Mouse (Mus musculus) liver, embryonic 13.5 days (tissue): ENCODE results near the gene Cd164l2. TPM values are rescaled to one million over a fixed set of nuclear protein-coding genes. Genes with fewer than 3 reads are reported as not detected.

Experiments used
- ATAC-seq: fragments of 200-750 bp; cut with Nextera tagmentation; 2 replicates; pipeline ENCODE4 v1.8.0; 2017; ENCODE audit warnings: low read depth, mild to moderate bottlenecking, moderate number of reproducible peaks, moderate library complexity
- DNase-seq: peaks from one replicate; pipeline ENCODE4 v3.0.0; 2022
- H3K27ac ChIP-seq: fragments of 300-500 bp; sonication (generic); 2 replicates; pipeline ENCODE4 v1.5.1; 2015; ENCODE audit warnings: moderate library complexity, mild to moderate bottlenecking, inconsistent platforms
- H3K27me3 ChIP-seq: fragments of 300-500 bp; sonication (generic); 2 replicates; pipeline ENCODE4 v1.6.1; 2015; ENCODE audit warnings: mild to moderate bottlenecking, inconsistent platforms
- H3K36me3 ChIP-seq: fragments of 300-500 bp; sonication (generic); 2 replicates; pipeline ENCODE4 v1.6.1; 2015; ENCODE audit warnings: mild to moderate bottlenecking, inconsistent platforms
- H3K4me1 ChIP-seq: fragments of 300-500 bp; sonication (generic); replicated peaks from 2 replicates; pipeline ENCODE4 v1.6.1; 2015; ENCODE audit warnings: inconsistent platforms
- H3K4me2 ChIP-seq: fragments of 300-500 bp; sonication (generic); 2 replicates; pipeline ENCODE4 v1.6.1; 2015; ENCODE audit warnings: inconsistent platforms, mild to moderate bottlenecking, moderate library complexity
- H3K4me3 ChIP-seq: fragments of 300-500 bp; sonication (generic); replicated peaks from 2 replicates; pipeline ENCODE4 v1.5.1; 2015; ENCODE audit warnings: mild to moderate bottlenecking, inconsistent platforms
- H3K9ac ChIP-seq: fragments of 300-500 bp; sonication (generic); 2 replicates; pipeline ENCODE4 v1.6.1; 2015; ENCODE audit warnings: mild to moderate bottlenecking, inconsistent platforms
- H3K9me3 ChIP-seq: fragments of 300-500 bp; sonication (generic); replicated peaks from 2 replicates; pipeline ENCODE4 v1.6.1; 2016; ENCODE audit warnings: inconsistent platforms
- WGBS: fragments of 180-500 bp; shearing (Covaris S2); methylation state at CpG from one replicate; pipeline ENCODE4 v1.1.7; 2015; ENCODE audit not compliant: insufficient replicate concordance; 5-methylcytosine and 5-hydroxymethylcytosine counted together
- polyA plus RNA-seq: library from polyadenylated mRNA; unstranded; fragments of >200 nt; fragmentation: Nextera tagmentation; extraction: Ambion mirVana; gene quantifications from 2 replicates; pipeline ENCODE4 v1.2.1, GENCODE M21; 2015

Gene Cd164l2
- polyA plus RNA-seq, 1 experiment from 2014 or later, result 0.20 TPM

DNA sequence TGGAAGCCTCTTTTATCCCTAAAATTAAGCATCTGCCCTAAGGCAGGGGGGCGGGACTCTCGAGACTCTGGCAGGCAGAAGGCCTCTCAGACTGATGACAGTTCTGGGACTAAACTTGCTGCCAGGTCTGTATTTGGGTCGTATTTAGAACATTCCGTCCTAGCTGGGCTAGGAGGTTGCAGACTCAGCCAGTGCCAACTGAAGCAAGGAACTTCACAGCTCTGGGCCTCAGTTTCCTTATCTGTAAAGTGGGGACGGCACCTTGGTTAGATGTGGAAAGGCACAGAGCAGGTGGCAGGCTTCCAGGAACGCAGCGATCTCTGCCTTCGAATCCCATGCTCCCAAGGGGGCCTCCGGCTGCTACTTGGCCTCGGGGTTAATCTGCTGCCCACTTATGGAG is 14.1 kb downstream of the Cd164l2 start:
- WGBS, result 58% methylated on average over 10 of the region's 10 CpGs
- ATAC-seq, result no peak

DNA sequence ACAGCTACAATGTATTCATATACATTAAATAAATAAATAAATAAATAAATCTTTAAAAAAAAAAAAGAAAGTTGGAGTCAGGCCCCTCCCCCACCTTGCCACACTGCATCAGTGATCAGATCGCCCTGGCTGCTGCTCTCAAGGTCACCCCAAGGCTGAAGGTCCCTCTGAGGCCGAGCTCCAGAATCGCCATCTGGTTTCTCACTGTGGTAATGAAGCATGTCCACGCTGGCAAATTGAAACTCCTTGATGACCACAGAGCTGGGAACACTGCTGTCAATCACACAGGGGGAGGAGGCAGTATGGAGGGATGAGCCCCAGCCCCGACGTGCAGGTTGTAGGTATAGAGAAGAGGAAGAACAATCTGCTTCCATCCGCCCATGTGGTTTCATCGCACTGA is 15.7 kb downstream of the Cd164l2 start:
- H3K27ac ChIP-seq, result no peak overlapping the region
- WGBS, result 42% methylated on average over 8 of the region's 8 CpGs

More for the DNA sequence above, 14.1 kb downstream of the Cd164l2 start:
- H3K36me3 ChIP-seq, result no peaks in the 10 kb centered on the region
- no peaks in the 10 kb centered on the region; the same call in 1 of the 2 replicates for H3K4me1 ChIP-seq
- no peak overlapping the region for H3K4me2 ChIP-seq
- H3K27ac ChIP-seq, result no peak overlapping the region
- no peak for DNase-seq
- H3K27me3 ChIP-seq, result peaks cover 39% of the 10 kb centered on the region
- H3K9ac ChIP-seq, result no peak overlapping the region
- H3K4me3 ChIP-seq, result no peak overlapping the region
- H3K9me3 ChIP-seq, result no peaks in the 10 kb centered on the region

DNA sequence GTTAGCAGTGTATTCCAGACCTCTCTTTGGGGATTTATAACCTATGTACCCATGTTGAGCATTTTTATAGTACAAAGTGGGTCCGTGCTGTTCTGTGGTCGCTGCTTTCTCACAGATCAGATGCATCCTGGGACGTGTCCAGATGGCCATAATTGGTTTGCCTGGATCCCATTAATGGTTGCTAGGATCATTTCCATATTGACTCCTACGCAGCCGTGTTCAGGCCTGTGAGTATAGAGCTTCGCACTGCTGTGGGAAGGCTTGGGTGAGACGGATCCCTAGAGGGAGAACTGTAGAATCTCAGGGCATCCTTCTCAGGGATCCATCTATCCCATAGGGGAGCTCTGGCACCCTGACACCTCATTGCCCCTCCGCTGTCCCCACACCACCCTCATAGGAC is 17.7 kb downstream of the Cd164l2 start:
- Histone ChIP-seq H3K4me3 (no peak overlapping the region), H3K36me3 (no peaks in the 10 kb centered on the region), H3K4me1 (no peaks in the 10 kb centered on the region), H3K4me2 (no peak overlapping the region), H3K9ac (no peak overlapping the region), H3K9me3 (no peaks in the 10 kb centered on the region), H3K27me3 (peaks cover 8% of the 10 kb centered on the region; the same call in 1 of the 2 replicates), H3K27ac (no peak overlapping the region)
- WGBS, result 69% methylated on average over 8 of the region's 8 CpGs
- ATAC-seq (no peak), DNase-seq (no peak)

More for the DNA sequence above, 15.7 kb downstream of the Cd164l2 start:
- H3K4me2 ChIP-seq, result no peak overlapping the region
- peaks cover 23% of the 10 kb centered on the region for H3K27me3 ChIP-seq
- ATAC-seq (no peak), DNase-seq (no peak)
- H3K36me3 ChIP-seq, result no peaks in the 10 kb centered on the region
- H3K4me1 ChIP-seq, result no peaks in the 10 kb centered on the region
- H3K9me3 ChIP-seq, result no peaks in the 10 kb centered on the region
- no peak overlapping the region for H3K4me3 ChIP-seq
- no peak overlapping the region for H3K9ac ChIP-seq

DNA sequence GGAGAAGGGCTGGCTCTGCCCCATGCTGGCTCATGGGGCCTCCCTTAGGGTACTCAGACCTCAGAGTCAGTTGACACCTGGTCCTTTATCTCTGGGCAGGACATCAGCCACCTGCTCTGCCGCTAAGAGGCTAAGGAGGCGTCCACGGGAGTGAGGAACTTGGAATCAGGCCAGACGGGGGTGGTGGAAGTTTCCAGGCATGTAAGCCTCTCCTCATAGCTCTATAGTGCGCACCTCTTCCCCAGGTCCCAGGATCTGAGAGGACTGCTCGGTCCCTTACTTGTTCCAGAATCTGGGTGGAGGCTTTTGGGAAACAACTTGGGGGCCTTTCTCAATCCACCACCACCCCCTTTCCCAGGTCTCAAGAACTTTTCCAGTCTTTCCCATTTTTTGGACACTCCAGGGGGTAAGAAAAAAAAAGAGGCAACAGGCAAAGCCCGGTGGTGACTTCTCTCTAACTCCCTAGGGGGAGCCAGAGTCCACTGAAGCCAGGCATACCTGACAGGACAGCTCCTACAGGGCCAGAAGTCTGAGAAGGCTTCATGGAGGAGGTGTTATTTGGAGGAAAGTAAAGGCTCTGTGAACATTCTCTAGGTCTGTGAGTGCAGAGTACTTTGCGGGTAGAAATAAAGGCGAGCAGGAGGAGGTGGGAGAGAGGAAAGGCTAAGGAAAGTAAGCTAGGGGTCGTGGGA is 21.5 kb downstream of the Cd164l2 start:
- Histone ChIP-seq H3K4me3 (no peak overlapping the region), H3K4me2 (no peak overlapping the region), H3K9me3 (no peaks in the 10 kb centered on the region), H3K27me3 (no peaks in the 10 kb centered on the region), H3K4me1 (peaks cover 8% of the 10 kb centered on the region), H3K9ac (no peak overlapping the region), H3K27ac (no peak overlapping the region), H3K36me3 (no peaks in the 10 kb centered on the region)
- ATAC-seq (no peak), DNase-seq (no peak)
- 37% methylated on average over 10 of the region's 10 CpGs for WGBS

DNA sequence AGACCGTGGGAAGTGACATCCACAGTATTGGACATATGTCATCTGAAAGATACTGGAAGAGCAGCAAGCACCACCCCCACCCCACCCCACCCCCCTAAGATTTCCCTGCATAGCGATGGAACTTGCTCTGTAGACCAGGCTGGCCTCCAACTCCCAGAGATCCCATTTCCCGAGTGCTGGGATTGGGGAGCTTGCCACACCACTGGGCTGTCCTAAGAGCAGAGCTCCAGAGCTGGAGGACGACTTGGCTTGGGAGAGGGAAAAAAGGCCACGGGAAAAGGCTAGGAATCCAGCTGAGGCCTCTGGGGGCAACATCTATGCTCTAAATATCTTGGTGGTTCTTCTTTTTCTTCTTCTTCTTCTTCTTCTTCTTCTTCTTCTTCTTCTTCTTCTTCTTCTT is 22.8 kb downstream of the Cd164l2 start:
- 44% methylated on average over 5 of the region's 5 CpGs for WGBS
- Histone ChIP-seq H3K36me3 (no peaks in the 10 kb centered on the region), H3K9ac (no peak overlapping the region), H3K4me2 (no peak overlapping the region), H3K27ac (no peak overlapping the region), H3K27me3 (no peaks in the 10 kb centered on the region), H3K4me1 (peaks cover 19% of the 10 kb centered on the region), H3K4me3 (no peak overlapping the region), H3K9me3 (no peaks in the 10 kb centered on the region)
- no peak for DNase-seq
- no peak for ATAC-seq

DNA sequence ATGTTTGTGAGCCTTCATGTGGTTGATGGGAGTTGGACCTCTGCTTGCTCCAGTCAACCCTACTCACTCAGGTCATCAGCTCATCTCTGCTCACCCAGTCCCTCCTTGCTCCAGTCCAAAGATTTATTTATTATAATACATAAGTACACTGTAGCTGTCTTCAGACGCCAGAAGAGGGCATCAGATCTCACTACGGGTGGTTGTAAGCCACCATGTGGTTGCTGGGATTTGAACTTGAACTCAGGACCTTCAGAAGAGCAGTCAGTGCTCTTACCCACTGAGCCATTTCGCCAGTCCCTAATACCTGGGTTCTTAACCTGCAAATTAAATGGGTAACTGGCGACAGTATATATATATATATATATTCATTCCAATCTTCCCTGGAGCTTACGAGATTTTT is 23.5 kb downstream of the Cd164l2 start:
- DNase-seq, result no peak
- H3K4me1 ChIP-seq, result peaks cover 25% of the 10 kb centered on the region
- H3K9ac ChIP-seq, result no peak overlapping the region
- no peaks in the 10 kb centered on the region for H3K9me3 ChIP-seq
- H3K4me3 ChIP-seq, result no peak overlapping the region
- 75% methylated on average over 5 of the region's 5 CpGs for WGBS
- H3K36me3 ChIP-seq, result no peaks in the 10 kb centered on the region
- no peak for ATAC-seq
- H3K27ac ChIP-seq, result no peak overlapping the region
- no peaks in the 10 kb centered on the region for H3K27me3 ChIP-seq
- no peak overlapping the region for H3K4me2 ChIP-seq

DNA sequence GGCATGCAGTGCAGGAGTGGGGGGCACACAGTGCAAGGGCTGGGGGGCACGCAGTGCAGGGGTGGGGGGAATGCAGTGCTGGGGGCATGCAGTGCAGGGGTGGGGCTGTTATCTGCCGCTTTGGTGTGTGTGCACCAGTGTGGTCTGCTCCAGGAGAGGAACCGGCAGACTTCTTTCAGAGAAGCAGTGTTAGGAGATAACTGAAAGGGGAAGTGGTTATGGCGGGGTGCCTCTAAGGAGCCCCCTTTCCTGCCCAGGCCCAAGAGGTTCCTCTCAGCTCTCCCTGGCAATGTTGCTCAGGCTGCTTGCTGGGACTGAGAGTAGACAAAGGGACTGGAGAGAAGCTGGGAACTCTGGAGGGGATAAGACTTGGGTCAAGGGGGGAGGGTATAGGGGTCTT is 26.0 kb downstream of the Cd164l2 start:
- Histone ChIP-seq H3K4me2 (no peak overlapping the region), H3K27ac (0 out of 2 replicates have a peak overlapping the region, but pooled peaks have one; percentile 32), H3K27me3 (peaks cover 5% of the 10 kb centered on the region; the same call in 1 of the 2 replicates), H3K36me3 (no peaks in the 10 kb centered on the region), H3K4me3 (no peak overlapping the region), H3K9ac (no peak overlapping the region), H3K9me3 (no peaks in the 10 kb centered on the region), H3K4me1 (peaks cover 50% of the 10 kb centered on the region)
- WGBS, result 14% methylated on average over 4 of the region's 4 CpGs
- no peak for DNase-seq
- ATAC-seq, result peak; percentile 12

DNA sequence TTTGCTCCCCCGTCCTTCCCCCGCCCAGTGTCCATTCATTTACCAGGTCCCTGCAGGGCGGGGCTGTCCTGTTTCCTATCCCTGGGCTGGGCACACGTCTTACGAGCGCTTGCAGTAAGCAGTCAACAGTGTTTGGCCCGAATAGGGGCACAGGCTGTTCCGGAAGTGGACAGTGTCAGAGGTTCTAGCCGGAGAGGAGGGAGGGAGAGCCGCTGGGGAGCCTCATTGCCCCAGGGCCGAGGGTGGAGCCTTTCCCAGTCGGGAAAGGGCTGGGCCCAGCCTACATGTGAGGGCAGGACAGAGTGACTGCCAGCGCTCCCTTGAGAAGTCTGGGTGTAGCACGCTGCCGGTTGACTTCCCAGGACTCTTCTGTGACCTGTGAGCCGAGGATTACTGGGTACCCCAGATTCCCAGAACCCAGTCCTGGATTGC is 28.6 kb downstream of the Cd164l2 start, which contains the start of gene Map3k6:
Map3k6 (plus strand) TSS at position 329 of the 432 bp plus-strand sequence.
- Histone ChIP-seq H3K36me3 (no peaks in the 10 kb centered on the region), H3K27ac (peak within 1 kb of the TSS; percentile 84), H3K9ac (peak within 1 kb of the TSS; percentile 85), H3K9me3 (no peaks in the 10 kb centered on the region), H3K4me1 (peaks cover 76% of the 10 kb centered on the region), H3K4me2 (peak within 1 kb of the TSS; percentile 100), H3K4me3 (peak within 1 kb of the TSS; percentile 74), H3K27me3 (peaks cover 9% of the 10 kb centered on the region; the same call in 1 of the 2 replicates)
- WGBS, result 2% methylated on average over 16 of the region's 16 CpGs
- peak; percentile 52 for DNase-seq
- peak; percentile 68 for ATAC-seq

DNA sequence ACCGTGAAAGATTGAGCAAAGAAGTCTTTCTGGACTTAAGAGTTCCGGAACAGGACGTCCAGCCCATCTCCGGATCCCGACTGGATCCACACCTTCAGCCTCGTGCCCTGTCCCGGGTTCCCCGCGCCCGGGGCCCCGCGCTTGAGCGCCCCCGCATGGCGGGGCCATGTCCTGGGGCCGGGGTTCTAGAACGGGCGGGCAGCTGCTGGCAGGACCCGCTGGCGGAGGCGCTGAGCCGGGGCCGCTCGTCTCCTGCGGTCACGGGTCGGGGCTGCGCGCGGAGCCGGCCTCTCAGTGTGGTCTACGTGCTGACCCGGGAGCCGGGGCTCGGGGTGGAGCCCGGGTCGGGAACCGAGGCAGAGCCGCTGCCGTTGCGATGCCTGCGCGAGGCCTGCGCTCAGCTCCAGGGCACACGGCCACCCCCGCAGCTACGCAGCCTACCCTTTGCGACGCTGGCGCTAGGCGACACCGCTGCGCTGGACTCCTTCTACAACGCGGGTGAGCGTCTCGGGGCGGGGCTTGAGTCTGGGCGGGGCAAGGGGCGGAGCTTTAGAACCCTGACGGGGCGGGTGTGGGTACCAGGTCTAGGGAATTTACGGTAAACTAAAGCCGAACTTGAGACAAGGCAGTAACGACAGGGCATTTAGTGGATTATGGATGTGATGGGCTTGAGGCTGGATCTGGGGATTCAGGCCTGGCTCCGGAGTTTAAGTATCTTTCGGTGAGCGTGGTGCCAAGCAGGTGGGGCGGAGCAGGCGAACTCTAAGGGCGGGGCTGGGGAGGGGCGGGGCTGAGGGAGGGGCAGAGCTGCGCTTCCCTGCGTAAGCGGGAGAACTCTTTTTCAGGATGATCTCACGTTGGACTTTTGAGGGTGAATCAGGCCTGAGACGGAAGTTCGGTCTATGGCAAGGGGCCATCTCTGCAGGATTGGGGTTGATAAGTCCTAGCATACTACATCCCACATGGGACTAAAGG is 29.3 kb downstream of the Cd164l2 start:
- Histone ChIP-seq H3K9me3 (no peaks in the 10 kb centered on the region), H3K27me3 (peaks cover 12% of the 10 kb centered on the region; the same call in 1 of the 2 replicates), H3K4me2 (peak overlapping the region; percentile 100), H3K27ac (peak overlapping the region; percentile 84), H3K4me1 (peaks cover 84% of the 10 kb centered on the region), H3K4me3 (peak overlapping the region; percentile 74), H3K9ac (peak overlapping the region; percentile 85), H3K36me3 (no peaks in the 10 kb centered on the region)
- peak; percentile 86 for ATAC-seq
- WGBS, result under 1% methylated on average over 78 of the region's 78 CpGs
- DNase-seq, result peak; percentile 65

DNA sequence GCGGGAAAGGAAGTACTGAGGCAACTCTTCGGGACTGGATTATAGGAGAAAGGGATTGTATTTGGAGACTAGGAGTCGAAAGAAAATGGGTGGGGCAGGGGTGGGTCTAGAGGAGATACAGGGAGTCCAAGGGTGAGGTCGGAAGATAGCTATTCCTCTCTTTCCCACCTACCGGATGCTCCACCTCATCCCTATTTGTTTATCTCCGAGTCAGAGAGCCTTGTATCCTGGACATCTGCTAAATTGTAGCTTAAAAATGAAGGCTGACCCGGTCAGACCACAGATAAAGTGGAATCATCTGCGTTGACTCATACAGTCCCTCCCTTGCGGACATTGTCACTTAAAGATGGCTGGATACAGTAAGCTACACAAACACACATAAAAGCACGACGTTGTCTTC is 30.0 kb downstream of the Cd164l2 start:
- H3K27ac ChIP-seq, result peak overlapping the region; percentile 84; the same call in 1 of the 2 replicates
- ATAC-seq (no peak), DNase-seq (no peak)
- peak overlapping the region; percentile 100 for H3K4me2 ChIP-seq
- H3K9me3 ChIP-seq, result no peaks in the 10 kb centered on the region
- peaks cover 19% of the 10 kb centered on the region; the same call in 1 of the 2 replicates for H3K27me3 ChIP-seq
- 16% methylated on average over 11 of the region's 11 CpGs for WGBS
- H3K4me1 ChIP-seq, result peaks cover 90% of the 10 kb centered on the region
- peak overlapping the region; percentile 74 for H3K4me3 ChIP-seq
- no peak overlapping the region for H3K9ac ChIP-seq
- no peaks in the 10 kb centered on the region for H3K36me3 ChIP-seq

DNA sequence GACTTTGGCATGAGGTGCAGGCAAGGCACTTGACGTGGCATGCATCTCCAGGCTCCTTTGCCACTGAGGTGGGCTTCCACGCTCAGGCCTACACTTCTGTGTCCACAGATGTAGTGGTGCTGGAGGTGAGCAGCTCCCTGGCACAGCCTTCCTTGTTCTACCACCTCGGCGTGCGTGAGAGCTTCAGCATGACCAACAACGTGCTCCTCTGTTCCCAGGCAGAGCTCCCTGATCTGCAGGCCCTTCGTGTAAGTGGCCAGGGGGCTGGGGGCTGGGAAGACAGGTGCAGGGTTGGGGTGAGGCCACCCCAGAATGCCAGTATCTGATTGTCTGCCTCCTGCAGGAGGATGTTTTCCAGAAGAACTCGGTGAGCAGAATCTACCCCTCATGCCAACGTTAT is 30.8 kb downstream of the Cd164l2 start:
- WGBS, result 70% methylated on average over 9 of the region's 9 CpGs
- no peak overlapping the region for H3K4me3 ChIP-seq
- no peak for ATAC-seq

More for the DNA sequence above, 30.8 kb downstream of the Cd164l2 start:
- peaks cover 27% of the 10 kb centered on the region for H3K27me3 ChIP-seq
- H3K4me1 ChIP-seq, result peaks cover 98% of the 10 kb centered on the region
- no peak overlapping the region for H3K4me2 ChIP-seq
- no peaks in the 10 kb centered on the region for H3K9me3 ChIP-seq
- no peaks in the 10 kb centered on the region for H3K36me3 ChIP-seq
- no peak overlapping the region for H3K9ac ChIP-seq
- 0 out of 2 replicates have a peak overlapping the region, but pooled peaks have one; percentile 84 for H3K27ac ChIP-seq
- no peak for DNase-seq
